24 mouse cellular contexts compared by ENCODE assay signal in the genomic region with DNA sequence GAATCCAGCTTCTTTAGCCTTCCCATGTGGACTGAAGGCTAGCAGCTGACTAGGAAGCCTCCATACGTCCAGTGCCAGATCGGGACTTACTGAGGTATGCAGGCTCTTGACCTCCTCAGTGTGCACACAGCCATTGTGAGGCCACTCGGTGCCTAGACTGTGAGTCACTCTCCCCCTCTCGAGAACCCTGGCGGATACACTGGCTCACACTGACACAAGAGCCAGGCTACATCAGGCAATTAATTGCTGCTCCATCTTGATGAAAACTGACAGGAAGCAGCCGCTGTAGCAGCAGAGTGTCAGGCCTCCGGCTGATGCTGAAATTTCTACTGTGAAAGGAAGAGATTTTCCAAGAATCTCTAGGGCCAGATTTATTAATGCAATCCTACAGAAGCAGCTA.
A peak's percentile ranks its signal among the peaks of the same experiment; 100 is the strongest.
DNase-seq lines count a peak whose midpoint lies in the region; ATAC-seq lines count a peak whose summit lies in the region.
"Had no signal": no experiment of that assay in that cellular context is flagged by ENCODE, and none has a peak within 500 bp of the region (broad histone marks: within the 10 kb centered on the region; RNA-seq: fewer than 3 reads in every experiment).

No protein-coding gene starts in this region.

- H3K9ac ChIP-seq in hindbrain, embryonic 15.5 days: no peak overlapping the region
- H3K9ac ChIP-seq in hindbrain, embryonic 11.5 days (ENCODE audit: low read depth, low read length): no peak overlapping the region
- H3K9ac ChIP-seq in midbrain, embryonic 15.5 days: no peak overlapping the region
- no peak overlapping the region for H3K9ac ChIP-seq in midbrain, embryonic 13.5 days (replicated peaks)
- H3K9ac ChIP-seq in intestine, embryonic 15.5 days: no peak overlapping the region
- H3K9ac ChIP-seq: embryonic facial prominence, embryonic 13.5 days; forebrain, postnatal 0 days; heart, embryonic 15.5 days; kidney, embryonic 15.5 days; lung, embryonic 15.5 days; neural tube, embryonic 15.5 days had no signal

- no peak overlapping the region for H3K4me2 ChIP-seq in hindbrain, embryonic 15.5 days
- no peak overlapping the region for H3K4me2 ChIP-seq in hindbrain, embryonic 11.5 days (replicated peaks; ENCODE audit: low read depth, low read length)
- H3K4me2 ChIP-seq in midbrain, embryonic 15.5 days: no peak overlapping the region
- H3K4me2 ChIP-seq in midbrain, embryonic 13.5 days (replicated peaks): no peak overlapping the region
- H3K4me2 ChIP-seq in intestine, embryonic 15.5 days (replicated peaks): no peak overlapping the region
- H3K4me2 ChIP-seq: embryonic facial prominence, embryonic 13.5 days; heart, embryonic 15.5 days; kidney, embryonic 15.5 days; liver, embryonic 11.5 days; lung, embryonic 15.5 days; neural tube, embryonic 15.5 days had no signal

- peak; percentile 61; the same call in 1 of the 2 replicates for ATAC-seq in hindbrain, embryonic 15.5 days (ENCODE audit: low FRiP score, low read depth)
- ATAC-seq in hindbrain, embryonic 11.5 days (ENCODE audit: low FRiP score): no peak
- no peak for ATAC-seq in midbrain, embryonic 15.5 days (replicated peaks)
- no peak for ATAC-seq in midbrain, embryonic 13.5 days
- no peak for ATAC-seq in intestine, embryonic 15.5 days
- no peak for ATAC-seq in erythroblast, adult 5-6 weeks (replicated peaks; ENCODE audit: low FRiP score, poor library complexity, severe bottlenecking)
- ATAC-seq: forebrain, postnatal 0 days; inflammation-experienced regulatory T-cells, adult 6 months had no signal

- no peaks in the 10 kb centered on the region for H3K36me3 ChIP-seq in hindbrain, embryonic 15.5 days
- no peaks in the 10 kb centered on the region for H3K36me3 ChIP-seq in hindbrain, embryonic 11.5 days (ENCODE audit: control insufficient read depth, insufficient read depth, low read length)
- H3K36me3 ChIP-seq in midbrain, embryonic 15.5 days (replicated peaks): no peaks in the 10 kb centered on the region
- peaks cover 2% of the 10 kb centered on the region for H3K36me3 ChIP-seq in midbrain, embryonic 13.5 days
- no peaks in the 10 kb centered on the region for H3K36me3 ChIP-seq in intestine, embryonic 15.5 days
- H3K36me3 ChIP-seq: embryonic facial prominence, embryonic 13.5 days; heart, embryonic 15.5 days; kidney, embryonic 15.5 days; limb, embryonic 10.5 days; lung, embryonic 15.5 days; neural tube, embryonic 15.5 days had no signal

- H3K9me3 ChIP-seq in hindbrain, embryonic 15.5 days: no peaks in the 10 kb centered on the region
- no peaks in the 10 kb centered on the region for H3K9me3 ChIP-seq in hindbrain, embryonic 11.5 days (ENCODE audit: control insufficient read depth, low read length)
- no peaks in the 10 kb centered on the region for H3K9me3 ChIP-seq in midbrain, embryonic 15.5 days
- H3K9me3 ChIP-seq in midbrain, embryonic 13.5 days: peaks cover 2% of the 10 kb centered on the region; the same call in 1 of the 2 replicates
- H3K9me3 ChIP-seq in intestine, embryonic 15.5 days: no peaks in the 10 kb centered on the region
- H3K9me3 ChIP-seq: embryonic facial prominence, embryonic 13.5 days; heart, embryonic 15.5 days; kidney, embryonic 15.5 days; limb, embryonic 10.5 days; lung, embryonic 15.5 days; neural tube, embryonic 15.5 days had no signal

- H3K4me1 ChIP-seq in hindbrain, embryonic 15.5 days (replicated peaks): peaks cover 24% of the 10 kb centered on the region
- H3K4me1 ChIP-seq in hindbrain, embryonic 11.5 days (replicated peaks; ENCODE audit: control insufficient read depth, insufficient read depth, low read length): no peaks in the 10 kb centered on the region
- peaks cover 14% of the 10 kb centered on the region for H3K4me1 ChIP-seq in midbrain, embryonic 15.5 days
- H3K4me1 ChIP-seq in midbrain, embryonic 13.5 days (replicated peaks): peaks cover 14% of the 10 kb centered on the region
- H3K4me1 ChIP-seq in intestine, embryonic 15.5 days (replicated peaks): 0 out of 2 replicates have a peak, but pooled peaks cover 2% of the 10 kb centered on the region
- H3K4me1 ChIP-seq: embryonic facial prominence, embryonic 13.5 days; heart, embryonic 15.5 days; lung, embryonic 15.5 days; megakaryocyte, embryonic 14.5 days had no signal

- DNase-seq in cerebellum, postnatal 10 days: peak; percentile 50 to 52
- DNase-seq in cerebellum, adult 8-10 months: no peak
- no peak for DNase-seq in hindbrain, embryonic 11.5 days (ENCODE audit: low spot score)
- DNase-seq: adrenal gland, adult 2 months; cerebellum, adult 11 months; cerebellum, postnatal 36 days; forebrain, postnatal 0 days; gastrocnemius, adult 2 months; thymus, adult 18-20 months had no signal

- peak overlapping the region; percentile 47 for H3K27ac ChIP-seq in hindbrain, embryonic 15.5 days (replicated peaks)
- H3K27ac ChIP-seq in hindbrain, embryonic 11.5 days (ENCODE audit: low read depth, low read length): no peak overlapping the region
- peak overlapping the region; percentile 42; the same call in 1 of the 2 replicates for H3K27ac ChIP-seq in midbrain, embryonic 15.5 days
- no peak overlapping the region for H3K27ac ChIP-seq in midbrain, embryonic 13.5 days
- H3K27ac ChIP-seq in intestine, embryonic 15.5 days: no peak overlapping the region
- H3K27ac ChIP-seq: embryonic facial prominence, embryonic 13.5 days; gastrocnemius, adult 2 months; heart, embryonic 15.5 days; kidney, embryonic 15.5 days; left cerebral cortex, adult 2 months; limb, embryonic 10.5 days; lung, embryonic 15.5 days; neural tube, embryonic 15.5 days had no signal

- no peaks in the 10 kb centered on the region for H3K27me3 ChIP-seq in hindbrain, embryonic 15.5 days
- no peaks in the 10 kb centered on the region for H3K27me3 ChIP-seq in hindbrain, embryonic 11.5 days (ENCODE audit: control insufficient read depth, insufficient read depth, low read length)
- no peaks in the 10 kb centered on the region for H3K27me3 ChIP-seq in midbrain, embryonic 15.5 days (replicated peaks)
- H3K27me3 ChIP-seq in midbrain, embryonic 13.5 days: no peaks in the 10 kb centered on the region
- H3K27me3 ChIP-seq in intestine, embryonic 15.5 days (replicated peaks): no peaks in the 10 kb centered on the region
- H3K27me3 ChIP-seq: embryonic facial prominence, embryonic 13.5 days; heart, embryonic 15.5 days; kidney, embryonic 15.5 days; lung, embryonic 15.5 days; megakaryocyte, embryonic 14.5 days; neural tube, embryonic 15.5 days had no signal

- no peak overlapping the region for H3K4me3 ChIP-seq in hindbrain, embryonic 15.5 days
- no peak overlapping the region for H3K4me3 ChIP-seq in hindbrain, embryonic 11.5 days (ENCODE audit: low read depth, low read length)
- no peak overlapping the region for H3K4me3 ChIP-seq in midbrain, embryonic 15.5 days
- no peak overlapping the region for H3K4me3 ChIP-seq in midbrain, embryonic 13.5 days (replicated peaks)
- H3K4me3 ChIP-seq in intestine, embryonic 15.5 days (replicated peaks): no peak overlapping the region
- H3K4me3 ChIP-seq: embryonic facial prominence, embryonic 13.5 days; gastrocnemius, adult 2 months; heart, embryonic 15.5 days; kidney, embryonic 15.5 days; left cerebral cortex, adult 2 months; limb, embryonic 10.5 days; lung, embryonic 15.5 days; megakaryocyte, embryonic 14.5 days; neural tube, embryonic 15.5 days had no signal

- 48% methylated on average over 7 of the region's 7 CpGs for WGBS in hindbrain, embryonic 15.5 days
- WGBS in hindbrain, embryonic 11.5 days: 55% methylated on average over 7 of the region's 7 CpGs
- WGBS in midbrain, embryonic 15.5 days: 64% methylated on average over 7 of the region's 7 CpGs
- 72% methylated on average over 7 of the region's 7 CpGs for WGBS in midbrain, embryonic 13.5 days
- 32% methylated on average over 7 of the region's 7 CpGs for WGBS in intestine, embryonic 15.5 days

Comparison
In these comparisons a context has a peak if more than half of its experiments do, and no peak if none do; other contexts are left out.
1. DNase-seq: peak in cerebellum, postnatal 10 days (2 of 2); none in cerebellum, adult 8-10 months (single experiment) and hindbrain, embryonic 11.5 days (single experiment).
2. H3K27ac ChIP-seq: peak in hindbrain, embryonic 15.5 days (single experiment) and midbrain, embryonic 15.5 days (single experiment); none in hindbrain, embryonic 11.5 days (single experiment), midbrain, embryonic 13.5 days (single experiment) and intestine, embryonic 15.5 days (single experiment).